Mouse (Mus musculus) intestine, embryonic 14.5 days (tissue): Measurements from ENCODE around the gene Ankdd1b. TPM values are rescaled to one million over a fixed set of nuclear protein-coding genes. Genes with fewer than 3 reads are reported as not detected.

ENCODE experiments used
- ATAC-seq: fragments of 200-750 bp; cut with Nextera tagmentation; replicated peaks from 2 replicates; pipeline ENCODE4 v1.8.0; 2017; ENCODE audit warnings: low read depth, moderate number of reproducible peaks, moderate TSS enrichment, moderate library complexity; ENCODE audit not compliant: low FRiP score, low TSS enrichment
- DNase-seq: peaks from one replicate; pipeline ENCODE4 v3.0.0-alpha.2; 2018; ENCODE audit warnings: low spot score
- H3K27ac ChIP-seq: fragments of 300-500 bp; sonication (generic); 2 replicates; pipeline ENCODE4 v1.5.1; 2014; ENCODE audit warnings: low read depth, mild to moderate bottlenecking, control low read depth
- H3K27me3 ChIP-seq: fragments of 300-500 bp; sonication (generic); replicated peaks from 2 replicates; pipeline ENCODE4 v1.6.1; 2014; ENCODE audit warnings: low read length, control low read depth; ENCODE audit not compliant: control insufficient read depth, insufficient read depth
- H3K36me3 ChIP-seq: fragments of 300-500 bp; sonication (generic); 2 replicates; pipeline ENCODE4 v1.6.1; 2014; ENCODE audit warnings: low read length, control low read depth; ENCODE audit not compliant: control insufficient read depth, insufficient read depth
- H3K4me1 ChIP-seq: fragments of 300-500 bp; sonication (generic); replicated peaks from 2 replicates; pipeline ENCODE4 v1.6.1; 2014; ENCODE audit warnings: low read length, control low read depth, mixed read lengths; ENCODE audit not compliant: control insufficient read depth, insufficient read depth
- H3K4me2 ChIP-seq: fragments of 300-500 bp; sonication (generic); 2 replicates; pipeline ENCODE4 v1.6.1; 2014; ENCODE audit warnings: low read length
- H3K4me3 ChIP-seq: fragments of 300-500 bp; sonication (generic); 2 replicates; pipeline ENCODE4 v1.5.1; 2014; ENCODE audit warnings: low read depth, low read length, control low read depth, mixed read lengths
- H3K9ac ChIP-seq: fragments of 300-500 bp; sonication (generic); 2 replicates; pipeline ENCODE4 v1.6.1; 2014; ENCODE audit warnings: mild to moderate bottlenecking, low read length
- H3K9me3 ChIP-seq: fragments of 300-500 bp; sonication (generic); 2 replicates; pipeline ENCODE4 v1.6.1; 2016; ENCODE audit warnings: low read length, control low read depth; ENCODE audit not compliant: control insufficient read depth
- WGBS: fragments of 180-500 bp; shearing (Covaris S2); extraction: QIAGEN DNeasy Blood & Tissue Kit; methylation state at CpG from one replicate; pipeline ENCODE4 v1.1.7; 2014; 5-methylcytosine and 5-hydroxymethylcytosine counted together
- polyA plus RNA-seq: library from polyadenylated mRNA; unstranded; fragments of >200 nt; fragmentation: Nextera tagmentation; extraction: Ambion mirVana; gene quantifications from 2 replicates; pipeline ENCODE4 v1.2.1, GENCODE M21; 2014

Gene Ankdd1b
- polyA plus RNA-seq, 1 experiment from 2014 or later: 0.23 TPM

DNA sequence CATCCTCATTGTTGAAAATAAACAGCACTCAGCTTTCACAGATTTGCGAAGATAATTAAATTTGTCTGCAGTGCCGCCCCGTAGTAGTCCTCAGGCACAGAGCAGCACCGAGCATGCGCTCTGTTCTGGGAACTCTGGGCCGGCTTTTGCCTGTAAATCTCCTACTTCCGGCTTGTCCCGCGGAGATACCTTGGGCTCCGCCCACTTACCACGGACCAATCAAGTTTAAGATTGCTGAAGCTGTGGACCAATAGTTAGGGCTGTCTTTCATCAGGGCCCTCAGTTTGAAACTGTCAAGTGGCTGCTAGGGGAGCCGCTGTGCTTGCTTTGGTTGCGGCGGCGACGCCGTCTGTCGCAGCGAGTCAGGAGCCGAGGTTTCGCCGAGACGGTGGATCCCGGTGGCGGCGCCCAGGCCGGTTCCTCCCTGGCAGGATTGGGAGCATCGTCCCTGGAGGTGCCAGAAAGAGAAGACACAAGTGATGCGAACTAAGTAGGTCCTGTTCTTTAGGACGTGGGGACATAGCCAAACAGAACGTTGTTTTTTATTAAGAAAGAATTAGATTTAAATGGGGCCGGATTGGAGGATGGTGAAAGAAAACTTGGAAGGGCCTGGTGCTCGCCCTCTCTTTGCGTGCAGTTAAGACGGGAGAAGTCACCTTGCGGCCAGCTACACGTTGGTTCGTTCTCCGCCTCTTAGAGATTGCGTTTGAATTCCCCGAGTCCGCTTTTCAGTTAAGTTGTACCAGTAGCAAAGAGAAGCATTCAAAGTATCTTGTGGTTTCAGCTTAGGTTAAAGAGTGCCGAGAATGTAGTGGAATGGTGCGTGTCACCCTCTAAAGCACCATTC is 82.7 kb downstream of the Ankdd1b start, which contains the start of gene Poc5:
Gene Poc5, plus strand, starts transcription at position 253 of the 847 bp plus-strand sequence.
- peaks cover 34% of the 10 kb centered on the region for H3K36me3 ChIP-seq
- peak; percentile 100 for ATAC-seq
- under 1% methylated on average over 44 of the region's 44 CpGs for WGBS
- peak within 1 kb of the TSS; percentile 72 for H3K9ac ChIP-seq
- H3K9me3 ChIP-seq: no peaks in the 10 kb centered on the region
- H3K4me1 ChIP-seq: peaks cover 9% of the 10 kb centered on the region
- H3K27ac ChIP-seq: peak within 1 kb of the TSS; percentile 44; the same call in 1 of the 2 replicates
- peak within 1 kb of the TSS; percentile 82 for H3K4me3 ChIP-seq
- peak within 1 kb of the TSS; percentile 76 for H3K4me2 ChIP-seq
- H3K27me3 ChIP-seq: no peaks in the 10 kb centered on the region
- peak; percentile 100 for DNase-seq

DNA sequence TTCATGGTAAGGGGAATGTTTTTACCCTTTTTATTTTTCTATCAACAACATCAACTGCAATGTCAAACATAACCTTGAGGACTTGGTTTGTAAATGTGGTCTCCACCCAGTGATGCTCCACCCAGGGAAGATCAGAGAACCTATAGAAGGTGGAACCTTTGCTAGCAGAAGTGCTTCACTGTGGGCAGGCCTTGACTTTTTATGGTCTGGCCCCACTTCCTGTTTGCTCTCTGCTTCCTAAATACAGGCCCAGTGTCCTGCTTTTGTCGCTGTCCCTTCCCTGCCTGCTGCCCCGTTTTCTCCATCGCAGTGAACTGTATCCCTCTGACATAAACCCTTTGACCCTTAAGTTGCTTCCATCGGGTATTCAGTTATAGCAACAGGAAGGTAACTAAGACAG is 93.1 kb downstream of the Ankdd1b start:
- Histone ChIP-seq H3K27me3 (no peaks in the 10 kb centered on the region), H3K4me2 (no peak overlapping the region), H3K9me3 (no peaks in the 10 kb centered on the region), H3K36me3 (no peaks in the 10 kb centered on the region), H3K4me1 (no peaks in the 10 kb centered on the region), H3K9ac (no peak overlapping the region), H3K27ac (no peak overlapping the region), H3K4me3 (no peak overlapping the region)
- WGBS: 50% methylated on average over 4 of the region's 4 CpGs
- ATAC-seq: no peak
- no peak for DNase-seq

DNA sequence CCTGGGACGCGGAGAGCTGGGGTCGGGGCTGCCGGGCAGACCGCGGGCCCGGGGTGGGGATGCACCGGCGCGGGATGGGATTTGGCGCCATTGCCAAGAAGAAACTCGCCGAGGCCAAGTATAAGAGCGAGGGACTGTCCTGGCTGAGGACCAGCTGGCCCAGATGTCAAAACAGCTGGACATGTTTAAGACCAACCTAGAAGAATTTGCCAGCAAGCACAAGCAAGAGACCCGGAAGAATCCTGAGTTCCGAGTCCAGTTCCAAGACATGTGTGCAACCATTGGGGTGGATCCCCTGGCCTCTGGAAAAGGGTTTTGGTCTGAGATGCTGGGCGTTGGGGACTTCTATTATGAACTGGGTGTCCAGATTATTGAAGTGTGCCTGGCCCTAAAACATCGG is 94.1 kb downstream of the Ankdd1b start:
- Histone ChIP-seq H3K4me2 (no peak overlapping the region), H3K36me3 (no peaks in the 10 kb centered on the region), H3K27ac (no peak overlapping the region), H3K4me1 (no peaks in the 10 kb centered on the region), H3K9me3 (no peaks in the 10 kb centered on the region), H3K27me3 (no peaks in the 10 kb centered on the region), H3K9ac (no peak overlapping the region), H3K4me3 (no peak overlapping the region)
- ATAC-seq: no peak
- 92% methylated on average over 18 of the region's 18 CpGs for WGBS
- no peak for DNase-seq

DNA sequence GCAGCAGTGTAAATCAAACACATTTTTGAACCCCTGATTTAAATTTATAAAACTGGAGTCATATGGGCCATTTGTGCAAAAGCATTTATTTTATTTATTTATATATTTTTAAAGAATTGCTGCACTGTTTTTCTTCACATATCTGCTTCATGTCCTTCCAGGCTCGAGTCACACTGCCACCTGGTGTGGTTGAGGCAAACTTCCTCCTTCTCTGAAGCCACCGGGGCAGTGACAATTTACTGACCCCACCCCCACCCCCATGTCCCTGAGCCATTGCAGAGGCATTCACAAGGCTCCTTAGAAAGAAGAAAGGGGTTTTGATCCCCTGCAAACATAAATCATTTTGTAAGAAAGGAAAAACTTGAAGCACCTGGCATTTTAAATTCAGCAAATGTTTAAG is 95.5 kb downstream of the Ankdd1b start:
- H3K9ac ChIP-seq: no peak overlapping the region
- WGBS: 4% methylated on average over 2 of the region's 2 CpGs
- no peak overlapping the region for H3K4me2 ChIP-seq
- H3K4me1 ChIP-seq: no peaks in the 10 kb centered on the region
- no peak for ATAC-seq
- no peak overlapping the region for H3K27ac ChIP-seq
- no peaks in the 10 kb centered on the region for H3K27me3 ChIP-seq
- no peaks in the 10 kb centered on the region for H3K9me3 ChIP-seq
- no peak for DNase-seq
- H3K36me3 ChIP-seq: no peaks in the 10 kb centered on the region
- H3K4me3 ChIP-seq: no peak overlapping the region

Other genes starting within 250 kb of the Ankdd1b start
- gene Poc5, start 82.9 kb downstream of the Ankdd1b start, polyA plus RNA-seq: 14.1 and 14.7 TPM in 2 replicates
- gene Gm17622, start 19.5 kb upstream of the Ankdd1b start, polyA plus RNA-seq: not detected in 2 replicates
- 11.0 and 12.1 TPM in 2 replicates for gene Polk, start 71.4 kb upstream of the Ankdd1b start, polyA plus RNA-seq
- 12.6 and 12.7 TPM in 2 replicates for gene Col4a3bp, start 71.4 kb upstream of the Ankdd1b start, polyA plus RNA-seq
- 115 and 127 TPM in 2 replicates for gene Hmgcr, start 199.7 kb upstream of the Ankdd1b start, polyA plus RNA-seq